Mouse (Mus musculus) kidney, embryonic 16.5 days (tissue): ENCODE results near the gene Ints4. TPM values are rescaled to one million over a fixed set of nuclear protein-coding genes. Genes with fewer than 3 reads are reported as not detected.

Source experiments
- ATAC-seq: fragments of 200-750 bp; cut with Nextera tagmentation; 2 replicates; pipeline ENCODE4 v1.8.0; 2017; ENCODE audit warnings: moderate TSS enrichment; ENCODE audit not compliant: low FRiP score, low TSS enrichment
- H3K27ac ChIP-seq: fragments of 300-500 bp; sonication (generic); 2 replicates; pipeline ENCODE4 v1.5.1; 2014; ENCODE audit warnings: low read length
- H3K27me3 ChIP-seq: fragments of 300-500 bp; sonication (generic); 2 replicates; pipeline ENCODE4 v1.6.1; 2014; ENCODE audit warnings: low read length, control low read depth, mixed read lengths; ENCODE audit not compliant: insufficient read depth
- H3K36me3 ChIP-seq: fragments of 300-500 bp; sonication (generic); 2 replicates; pipeline ENCODE4 v1.6.1; 2014; ENCODE audit warnings: low read length, control low read depth, mixed read lengths; ENCODE audit not compliant: insufficient read depth
- H3K4me1 ChIP-seq: fragments of 300-500 bp; sonication (generic); 2 replicates; pipeline ENCODE4 v1.6.1; 2014; ENCODE audit warnings: low read length, control low read depth, mixed read lengths; ENCODE audit not compliant: insufficient read depth
- H3K4me2 ChIP-seq: fragments of 300-500 bp; sonication (generic); replicated peaks from 2 replicates; pipeline ENCODE4 v1.6.1; 2014; ENCODE audit warnings: low read depth, low read length
- H3K4me3 ChIP-seq: fragments of 300-500 bp; sonication (generic); 2 replicates; pipeline ENCODE4 v1.5.1; 2014; ENCODE audit warnings: mild to moderate bottlenecking, low read length
- H3K9ac ChIP-seq: fragments of 300-500 bp; sonication (generic); replicated peaks from 2 replicates; pipeline ENCODE4 v1.6.1; 2014; ENCODE audit warnings: low read length
- H3K9me3 ChIP-seq: fragments of 300-500 bp; sonication (generic); 2 replicates; pipeline ENCODE4 v1.6.1; 2016; ENCODE audit warnings: low read length, control low read depth
- WGBS: fragments of 180-500 bp; shearing (Covaris S2); extraction: QIAGEN DNeasy Blood & Tissue Kit; methylation state at CpG from one replicate; pipeline ENCODE4 v1.1.7; 2014; 5-methylcytosine and 5-hydroxymethylcytosine counted together
- polyA plus RNA-seq: library from polyadenylated mRNA; unstranded; fragments of >200 nt; fragmentation: Nextera tagmentation; extraction: Ambion mirVana; gene quantifications from 2 replicates; pipeline ENCODE4 v1.2.1, GENCODE M21; 2015

Gene Ints4
- polyA plus RNA-seq, 1 experiment from 2014 or later: 59.2 TPM

GRCm38 (mm10) chr7:97514786-97515185 is 34.0 kb downstream of the Ints4 start:
- Histone ChIP-seq H3K4me3 (no peak overlapping the region), H3K27ac (no peak overlapping the region), H3K4me1 (no peaks in the 10 kb centered on the region), H3K27me3 (no peaks in the 10 kb centered on the region), H3K9ac (no peak overlapping the region), H3K9me3 (no peaks in the 10 kb centered on the region), H3K4me2 (no peak overlapping the region), H3K36me3 (peaks cover 34% of the 10 kb centered on the region)
- WGBS: 93% methylated on average over 1 of the region's 1 CpGs
- no peak for ATAC-seq

- ATAC-seq: no peak
- Histone ChIP-seq H3K27ac (no peak overlapping the region), H3K27me3 (no peaks in the 10 kb centered on the region), H3K36me3 (peaks cover 45% of the 10 kb centered on the region), H3K9ac (no peak overlapping the region), H3K9me3 (no peaks in the 10 kb centered on the region), H3K4me3 (no peak overlapping the region), H3K4me2 (no peak overlapping the region), H3K4me1 (no peaks in the 10 kb centered on the region)
- WGBS: 87% methylated on average over 2 of the region's 2 CpGs
These were observed 39.2 kb downstream of the Ints4 start for GRCm38 (mm10) chr7:97519935-97520334.

- Histone ChIP-seq H3K4me2 (no peak overlapping the region), H3K9ac (no peak overlapping the region), H3K4me1 (no peaks in the 10 kb centered on the region), H3K4me3 (no peak overlapping the region), H3K9me3 (no peaks in the 10 kb centered on the region; the same call in 1 of the 2 replicates), H3K27me3 (no peaks in the 10 kb centered on the region), H3K27ac (no peak overlapping the region), H3K36me3 (peaks cover 70% of the 10 kb centered on the region)
- ATAC-seq: no peak
- WGBS: 91% methylated on average over 5 of the region's 5 CpGs
These were observed 54.8 kb downstream of the Ints4 start for GRCm38 (mm10) chr7:97535531-97535930.

GRCm38 (mm10) chr7:97536571-97536970 is 55.8 kb downstream of the Ints4 start:
- Histone ChIP-seq H3K9ac (no peak overlapping the region), H3K9me3 (no peaks in the 10 kb centered on the region), H3K4me1 (no peaks in the 10 kb centered on the region), H3K36me3 (peaks cover 66% of the 10 kb centered on the region), H3K27ac (no peak overlapping the region), H3K27me3 (no peaks in the 10 kb centered on the region), H3K4me3 (no peak overlapping the region), H3K4me2 (no peak overlapping the region)
- no peak for ATAC-seq
- WGBS: 91% methylated on average over 5 of the region's 5 CpGs

- 84% methylated on average over 2 of the region's 2 CpGs for WGBS
- Histone ChIP-seq H3K4me1 (no peaks in the 10 kb centered on the region), H3K9me3 (no peaks in the 10 kb centered on the region), H3K4me2 (no peak overlapping the region), H3K27me3 (no peaks in the 10 kb centered on the region), H3K27ac (no peak overlapping the region), H3K36me3 (peaks cover 21% of the 10 kb centered on the region), H3K9ac (no peak overlapping the region), H3K4me3 (no peak overlapping the region)
- no peak for ATAC-seq
These were observed 65.7 kb downstream of the Ints4 start for GRCm38 (mm10) chr7:97546462-97546861.

GRCm38 (mm10) chr7:97549301-97549700 is 68.5 kb downstream of the Ints4 start:
- Histone ChIP-seq H3K4me1 (no peaks in the 10 kb centered on the region), H3K27ac (no peak overlapping the region), H3K9ac (no peak overlapping the region), H3K9me3 (no peaks in the 10 kb centered on the region), H3K4me2 (no peak overlapping the region), H3K4me3 (no peak overlapping the region), H3K36me3 (no peaks in the 10 kb centered on the region), H3K27me3 (no peaks in the 10 kb centered on the region)
- 89% methylated on average over 10 of the region's 10 CpGs for WGBS
- ATAC-seq: no peak

- Histone ChIP-seq H3K36me3 (no peaks in the 10 kb centered on the region), H3K9me3 (no peaks in the 10 kb centered on the region), H3K4me2 (no peak overlapping the region), H3K4me1 (no peaks in the 10 kb centered on the region), H3K4me3 (no peak overlapping the region), H3K27me3 (no peaks in the 10 kb centered on the region), H3K27ac (no peak overlapping the region), H3K9ac (no peak overlapping the region)
- WGBS: 90% methylated on average over 9 of the region's 9 CpGs
- ATAC-seq: no peak
These were observed 69.9 kb downstream of the Ints4 start for GRCm38 (mm10) chr7:97550673-97551072.

- Histone ChIP-seq H3K9ac (no peak overlapping the region), H3K4me1 (no peaks in the 10 kb centered on the region), H3K27ac (no peak overlapping the region), H3K36me3 (no peaks in the 10 kb centered on the region), H3K4me2 (no peak overlapping the region), H3K4me3 (no peak overlapping the region), H3K9me3 (no peaks in the 10 kb centered on the region), H3K27me3 (no peaks in the 10 kb centered on the region)
- 69% methylated on average over 2 of the region's 2 CpGs for WGBS
- ATAC-seq: no peak
These were observed 82.8 kb downstream of the Ints4 start for GRCm38 (mm10) chr7:97563576-97563975.

- H3K4me3 ChIP-seq: no peak overlapping the region
- WGBS: 71% methylated on average over 4 of the region's 4 CpGs
- H3K27me3 ChIP-seq: no peaks in the 10 kb centered on the region
- no peaks in the 10 kb centered on the region for H3K9me3 ChIP-seq
- no peak overlapping the region for H3K4me2 ChIP-seq
- no peak overlapping the region for H3K9ac ChIP-seq
- ATAC-seq: no peak
- H3K36me3 ChIP-seq: 0 out of 2 replicates have a peak, but pooled peaks cover 9% of the 10 kb centered on the region
- H3K27ac ChIP-seq: no peak overlapping the region
- H3K4me1 ChIP-seq: no peaks in the 10 kb centered on the region
These were observed 88.6 kb downstream of the Ints4 start for GRCm38 (mm10) chr7:97569372-97569771.

GRCm38 (mm10) chr7:97570389-97570788 is 89.6 kb downstream of the Ints4 start:
- WGBS: 88% methylated on average over 1 of the region's 1 CpGs
- no peaks in the 10 kb centered on the region for H3K9me3 ChIP-seq
- no peak overlapping the region for H3K27ac ChIP-seq

More at GRCm38 (mm10) chr7:97570389-97570788, 89.6 kb downstream of the Ints4 start:
- no peaks in the 10 kb centered on the region for H3K4me1 ChIP-seq
- no peak overlapping the region for H3K4me3 ChIP-seq
- H3K4me2 ChIP-seq: no peak overlapping the region
- H3K27me3 ChIP-seq: no peaks in the 10 kb centered on the region
- no peak for ATAC-seq
- no peak overlapping the region for H3K9ac ChIP-seq
- 0 out of 2 replicates have a peak, but pooled peaks cover 9% of the 10 kb centered on the region for H3K36me3 ChIP-seq
